Mouse (Mus musculus) heart, postnatal 25 days (tissue): ENCODE measurements around the gene Fgf22. TPM values are rescaled to one million over a fixed set of nuclear protein-coding genes. Genes with fewer than 3 reads are reported as not detected.

Experiments
- DNase-seq: peaks from one replicate; pipeline ENCODE4 v3.0.0; 2022; ENCODE audit warnings: low spot score
- intact Hi-C: fragments of 180-260 bp; cut with DNase I; formaldehyde crosslinking; loops from one replicate; pipeline ENCODE4 v1.15.1; 2025
- total RNA-seq, 2 experiments: library from RNA; stranded (reverse); gene quantifications; 2 replicates each; pipeline ENCODE4 v1.2.3; 2021

Fgf22 gene
- total RNA-seq, 2 experiments from 2014 or later = not detected

DNA sequence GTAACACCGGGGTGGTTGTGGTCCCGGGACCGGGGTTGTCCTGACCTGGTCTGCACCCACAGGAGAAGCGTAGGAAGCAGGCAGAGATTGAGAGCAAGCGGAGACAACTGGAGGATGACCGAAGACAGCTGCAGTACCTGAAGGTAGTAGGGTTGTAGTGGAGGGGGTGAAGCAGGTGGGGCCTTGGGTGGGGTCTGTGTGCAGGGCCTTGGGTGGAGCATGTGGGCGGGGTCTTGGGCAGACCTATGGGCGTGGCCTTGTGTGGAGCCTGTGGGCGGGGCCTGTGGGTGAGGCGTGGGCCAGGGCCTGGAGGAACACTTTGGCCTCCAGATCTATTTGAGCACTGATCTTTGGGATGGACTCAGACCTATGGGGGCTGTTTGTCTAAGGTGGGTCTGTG, 52.1 kb downstream of the Fgf22 start:
- intact Hi-C loops = no loop called here
- DNase-seq = peak; percentile 60

DNA sequence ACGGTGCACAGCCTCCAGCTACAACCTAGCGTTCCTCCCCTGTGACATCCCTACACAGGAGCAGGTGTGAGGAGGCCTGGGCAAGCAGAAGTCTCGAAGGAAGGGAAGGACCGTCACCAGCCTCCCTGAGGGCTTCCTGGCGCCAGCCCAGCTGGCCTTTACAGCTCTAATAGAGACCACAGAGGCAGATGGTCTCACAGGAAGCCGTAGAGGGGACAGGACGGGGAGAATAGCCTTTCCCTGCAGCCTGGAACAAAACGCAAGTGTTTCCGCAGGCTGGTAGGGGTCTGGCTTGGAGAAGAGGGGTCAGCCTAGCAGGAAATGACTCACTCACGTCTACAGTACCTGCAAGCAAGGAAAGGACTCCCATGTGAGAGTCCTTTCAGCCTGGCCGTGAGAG, 53.0 kb downstream of the Fgf22 start:
- intact Hi-C loops = loop anchor here (1.0 kb wide), 1 partner anchor 14 kb away; no protein-coding TSS in a partner anchor
- peak; percentile 64 for DNase-seq

Other genes starting within 250 kb of the Fgf22 start
- 1 to 10 TPM; 2.7 to 2.9 TPM for gene Plpp2, start 221.3 kb upstream of the Fgf22 start, total RNA-seq
- 10 to 100 TPM; 12.2 to 12.3 TPM for gene Mier2, start 199.9 kb upstream of the Fgf22 start, total RNA-seq
- not detected for gene Theg, start 167.7 kb upstream of the Fgf22 start, total RNA-seq
- gene C2cd4c, start 141.1 kb upstream of the Fgf22 start, total RNA-seq = not detected
- 1 to 10 TPM; 2.2 to 2.4 TPM for gene Shc2, start 117.2 kb upstream of the Fgf22 start, total RNA-seq
- not detected for gene Odf3l2, start 109.3 kb upstream of the Fgf22 start, total RNA-seq
- not detected for gene Madcam1, start 90.5 kb upstream of the Fgf22 start, total RNA-seq
- gene Tpgs1, start 85.7 kb upstream of the Fgf22 start, total RNA-seq = 10 to 100 TPM; 18.3 to 19.4 TPM
- 100 to 1,000 TPM; 183 to 190 TPM for gene Cdc34, start 72.9 kb upstream of the Fgf22 start, total RNA-seq
- gene Gzmm, start 66.1 kb upstream of the Fgf22 start, total RNA-seq = 1 to 10 TPM; 6.0 to 7.2 TPM
- gene Bsg, start 50.6 kb upstream of the Fgf22 start, total RNA-seq = 1,000 to 10,000 TPM; 1,236 to 1,242 TPM
- gene Hcn2, start 38.4 kb upstream of the Fgf22 start, total RNA-seq = 10 to 100 TPM; 26.0 to 28.5 TPM
- gene Polrmt, start 8.5 kb upstream of the Fgf22 start, total RNA-seq = 10 to 100 TPM; 37.0 to 38.6 TPM
- gene Rnf126, start 11.9 kb downstream of the Fgf22 start, total RNA-seq = 10 to 100 TPM; 21.2 to 22.8 TPM
- gene Fstl3, start 22.2 kb downstream of the Fgf22 start, total RNA-seq = 1 to 10 TPM; 2.9 to 4.2 TPM
- gene Prss57, start 35.9 kb downstream of the Fgf22 start, total RNA-seq = not detected
- gene Palm, start 38.5 kb downstream of the Fgf22 start, total RNA-seq = 10 to 100 TPM; 70.3 to 77.3 TPM
- under 1 TPM; 0.59 to 0.70 TPM for gene Misp, start 65.9 kb downstream of the Fgf22 start, total RNA-seq
- 10 to 100 TPM; 54.6 to 59.3 TPM for gene Ptbp1, start 99.4 kb downstream of the Fgf22 start, total RNA-seq
- under 1 TPM in 1 of 2 experiments, not detected in 1; 0.44 TPM for gene Prtn3, start 119.4 kb downstream of the Fgf22 start, total RNA-seq
- gene Plppr3, start 119.6 kb downstream of the Fgf22 start, total RNA-seq = not detected
- not detected for gene Elane, start 131.2 kb downstream of the Fgf22 start, total RNA-seq
- gene Cfd, start 135.8 kb downstream of the Fgf22 start, total RNA-seq = 10 to 100 TPM; 11.1 to 61.8 TPM
- 10 to 100 TPM; 49.2 to 50.7 TPM for gene Med16, start 153.8 kb downstream of the Fgf22 start, total RNA-seq
- not detected for gene Gm26602, start 155.8 kb downstream of the Fgf22 start, total RNA-seq
- gene Kiss1r, start 161.9 kb downstream of the Fgf22 start, total RNA-seq = under 1 TPM; 0.14 to 0.18 TPM
- gene R3hdm4, start 166.1 kb downstream of the Fgf22 start, total RNA-seq = 10 to 100 TPM; 81.1 to 82.9 TPM
- 1 to 10 TPM; 1.9 to 2.0 TPM for gene Arid3a, start 172.0 kb downstream of the Fgf22 start, total RNA-seq
- 10 to 100 TPM; 20.5 to 30.1 TPM for gene Wdr18, start 205.1 kb downstream of the Fgf22 start, total RNA-seq
- under 1 TPM; 0.14 to 0.21 TPM for gene Grin3b, start 215.6 kb downstream of the Fgf22 start, total RNA-seq
- gene Tmem259, start 229.3 kb downstream of the Fgf22 start, total RNA-seq = 100 to 1,000 TPM; 110 to 115 TPM
- gene Cnn2, start 233.5 kb downstream of the Fgf22 start, total RNA-seq = 10 to 100 TPM; 35.9 to 36.6 TPM
- gene Abca7, start 241.4 kb downstream of the Fgf22 start, total RNA-seq = 1 to 10 TPM; 6.5 to 6.7 TPM